Mouse (Mus musculus): ENCODE measurements around the gene Cntn1.

DNA sequence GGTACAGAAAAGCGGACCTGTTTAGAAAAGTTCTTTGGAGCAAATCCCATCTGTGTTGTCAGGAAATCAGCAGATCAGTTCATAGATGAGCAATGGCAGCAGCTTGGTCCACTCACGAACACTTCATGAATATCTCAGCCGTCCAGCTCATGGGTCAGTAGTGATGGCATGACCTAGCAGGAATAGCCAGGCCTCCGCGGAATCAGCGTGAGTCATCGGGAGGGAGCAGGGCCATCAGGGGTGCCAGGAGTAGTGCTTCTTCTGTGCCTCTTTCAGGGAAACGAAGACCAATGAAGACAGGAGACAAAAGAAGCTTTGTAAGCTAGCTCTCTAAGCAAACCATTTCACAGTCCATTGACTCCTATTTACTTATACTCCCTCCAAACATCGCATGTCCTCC, 126.4 kb downstream of the Cntn1 start:
- TF ChIP-seq CTCF (IDR thresholded peaks at IDR 0.05; ENCODE audit: low read depth, low read length) (no peak), POLR2A (IDR thresholded peaks at IDR 0.05; ENCODE audit: borderline replicate concordance, low read depth, low read length) (no peak)
